Mouse (Mus musculus) G1E (cell line): Measurements from ENCODE around the gene Chka.

Experiments used
- CTCF ChIP-seq: IDR thresholded peaks from 2 replicates; pipeline ENCODE4 v1.5.1; 2012; ENCODE audit warnings: low read depth, low read length, inconsistent platforms, mixed read lengths
- GATA1 ChIP-seq: IDR thresholded peaks from 2 replicates; pipeline ENCODE4 v1.6.1; 2012; ENCODE audit warnings: borderline replicate concordance, low read length, inconsistent platforms, mixed read lengths

- TF ChIP-seq CTCF (no peak), GATA1 (no peak)
Measured at GRCm38 (mm10) chr19:3923586-3923985, 72.0 kb downstream of the Chka start.
